ENCODE assay signal across 13 mouse cellular contexts in the genomic region with DNA sequence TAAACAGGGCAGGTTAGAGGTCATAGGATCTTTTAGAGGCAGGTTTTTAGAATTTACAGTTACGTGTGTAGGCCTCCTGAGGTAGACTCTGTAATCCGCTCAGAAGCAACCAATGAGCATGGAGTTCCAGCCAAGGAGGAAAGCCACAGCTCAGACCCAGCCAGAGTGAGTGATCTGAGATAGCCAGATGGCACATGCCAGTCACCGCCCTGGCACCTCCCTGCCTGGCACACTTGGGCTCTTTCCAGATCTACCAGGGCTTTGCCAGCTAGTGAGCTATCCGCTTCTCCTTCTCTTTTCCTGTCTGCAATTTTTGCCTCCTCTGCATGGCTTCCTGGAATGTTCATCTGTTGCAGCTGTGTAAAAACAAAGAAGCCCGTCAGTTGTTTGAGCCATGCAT.
A peak's percentile ranks its signal among the peaks of the same experiment; 100 is the strongest.
DNase-seq lines count a peak whose midpoint lies in the region; ATAC-seq lines count a peak whose summit lies in the region.
"Had no signal": no experiment of that assay in that cellular context is flagged by ENCODE, and none has a peak within 500 bp of the region (broad histone marks: within the 10 kb centered on the region; RNA-seq: fewer than 3 reads in every experiment).

No protein-coding gene starts in this region.

- peaks cover 41% of the 10 kb centered on the region for H3K4me1 ChIP-seq in forebrain, embryonic 15.5 days
- H3K4me1 ChIP-seq in forebrain, embryonic 10.5 days, result peaks cover 39% of the 10 kb centered on the region

- peak; percentile 57; the same call in 1 of the 2 replicates for ATAC-seq in forebrain, embryonic 15.5 days (replicated peaks)
- ATAC-seq: activated CD4-positive, CD25-positive, alpha-beta regulatory T cell, adult 4 months; lung, postnatal 0 days had no signal

- no peaks in the 10 kb centered on the region for H3K27me3 ChIP-seq in forebrain, embryonic 15.5 days
- no peaks in the 10 kb centered on the region for H3K27me3 ChIP-seq in forebrain, embryonic 10.5 days (ENCODE audit: poor library complexity, severe bottlenecking)
- H3K27me3 ChIP-seq: embryonic facial prominence, embryonic 15.5 days; neural tube, embryonic 13.5 days had no signal

- no peaks in the 10 kb centered on the region for H3K9me3 ChIP-seq in forebrain, embryonic 15.5 days
- H3K9me3 ChIP-seq in forebrain, embryonic 10.5 days, result no peaks in the 10 kb centered on the region
- H3K9me3 ChIP-seq: embryonic facial prominence, embryonic 15.5 days; neural tube, embryonic 13.5 days had no signal

- no peak overlapping the region for H3K9ac ChIP-seq in forebrain, embryonic 15.5 days (replicated peaks)
- H3K9ac ChIP-seq: embryonic facial prominence, embryonic 15.5 days; neural tube, embryonic 13.5 days had no signal

- peak overlapping the region; percentile 78; the same call in 1 of the 2 replicates for H3K27ac ChIP-seq in forebrain, embryonic 15.5 days (replicated peaks)
- no peak overlapping the region for H3K27ac ChIP-seq in forebrain, embryonic 10.5 days
- H3K27ac ChIP-seq: embryonic facial prominence, embryonic 15.5 days; left cerebral cortex, adult 2 months; neural tube, embryonic 13.5 days had no signal

- H3K4me2 ChIP-seq in forebrain, embryonic 15.5 days (replicated peaks), result no peak overlapping the region
- H3K4me2 ChIP-seq: embryonic facial prominence, embryonic 15.5 days; neural tube, embryonic 13.5 days had no signal

- no peak for DNase-seq in forebrain, embryonic 10.5 days (ENCODE audit: extremely low spot score, low spot score)
- DNase-seq in spleen, postnatal 36 days (ENCODE audit: low spot score in 2 of 2), result peak; percentile 1 to 11
- no peak for DNase-seq in spleen, adult 18-20 months
- peak; percentile 62 for DNase-seq in gastrocnemius, postnatal 10 days
- DNase-seq in thymus, postnatal 14 days, result no peak
- no peak for DNase-seq in kidney, adult 18-20 months
- no peak for DNase-seq in B cell, adult 2 months

- 63% methylated on average over 5 of the region's 5 CpGs for WGBS in forebrain, embryonic 15.5 days
- 87% methylated on average over 5 of the region's 5 CpGs for WGBS in forebrain, embryonic 10.5 days

- no peaks in the 10 kb centered on the region for H3K36me3 ChIP-seq in forebrain, embryonic 15.5 days
- H3K36me3 ChIP-seq in forebrain, embryonic 10.5 days (replicated peaks), result no peaks in the 10 kb centered on the region
- H3K36me3 ChIP-seq: embryonic facial prominence, embryonic 15.5 days; neural tube, embryonic 13.5 days had no signal

- no peak overlapping the region for H3K4me3 ChIP-seq in forebrain, embryonic 15.5 days
- H3K4me3 ChIP-seq in forebrain, embryonic 10.5 days, result no peak overlapping the region
- H3K4me3 ChIP-seq: embryonic facial prominence, embryonic 15.5 days; left cerebral cortex, adult 2 months; neural tube, embryonic 13.5 days had no signal

Comparison
In these comparisons a context has a peak if more than half of its experiments do, and no peak if none do; other contexts are left out.
1. DNase-seq: peak in spleen, postnatal 36 days (2 of 2) and gastrocnemius, postnatal 10 days (single experiment); none in forebrain, embryonic 10.5 days (single experiment), spleen, adult 18-20 months (0 of 2), thymus, postnatal 14 days (single experiment), kidney, adult 18-20 months (single experiment) and B cell, adult 2 months (0 of 2).